Mouse (Mus musculus) left cerebral cortex, adult 2 months (tissue): ENCODE data around the gene Cbx4. TPM values are rescaled to one million over a fixed set of nuclear protein-coding genes. Genes with fewer than 3 reads are reported as not detected.
A peak's percentile ranks its signal among the peaks of the same experiment; 100 is the strongest.

Experiments
- DNase-seq, 2 experiments: peaks; one replicate each; pipeline ENCODE4 v3.0.0; 2021 to 2022; ENCODE audit warnings: low spot score in 2 of 2, mixed read lengths in 1 of 2; ENCODE audit errors: extremely low spot score in 1 of 2
- H3K27ac ChIP-seq: fragments of 200-600 bp; 2 replicates; pipeline ENCODE4 v1.8.1; 2022
- H3K4me3 ChIP-seq: fragments of 200-600 bp; 2 replicates; pipeline ENCODE4 v1.8.1; 2022
- CTCF ChIP-seq: fragments of 200-600 bp; IDR thresholded peaks from 2 replicates; pipeline ENCODE4 v1.8.1; 2022; ENCODE audit warnings: antibody characterized with exemption, mild to moderate bottlenecking, moderate library complexity
- intact Hi-C: fragments of 180-260 bp; cut with DNase I; formaldehyde crosslinking; loops from one replicate; pipeline ENCODE4 v1.15.1; 2025
- total RNA-seq, 2 experiments: library from RNA; stranded (reverse); gene quantifications; 2 replicates each; pipeline ENCODE4 v1.2.3; 2021

The Cbx4 gene
- total RNA-seq, 2 experiments from 2014 or later: 51.4 to 54.3 TPM

DNA sequence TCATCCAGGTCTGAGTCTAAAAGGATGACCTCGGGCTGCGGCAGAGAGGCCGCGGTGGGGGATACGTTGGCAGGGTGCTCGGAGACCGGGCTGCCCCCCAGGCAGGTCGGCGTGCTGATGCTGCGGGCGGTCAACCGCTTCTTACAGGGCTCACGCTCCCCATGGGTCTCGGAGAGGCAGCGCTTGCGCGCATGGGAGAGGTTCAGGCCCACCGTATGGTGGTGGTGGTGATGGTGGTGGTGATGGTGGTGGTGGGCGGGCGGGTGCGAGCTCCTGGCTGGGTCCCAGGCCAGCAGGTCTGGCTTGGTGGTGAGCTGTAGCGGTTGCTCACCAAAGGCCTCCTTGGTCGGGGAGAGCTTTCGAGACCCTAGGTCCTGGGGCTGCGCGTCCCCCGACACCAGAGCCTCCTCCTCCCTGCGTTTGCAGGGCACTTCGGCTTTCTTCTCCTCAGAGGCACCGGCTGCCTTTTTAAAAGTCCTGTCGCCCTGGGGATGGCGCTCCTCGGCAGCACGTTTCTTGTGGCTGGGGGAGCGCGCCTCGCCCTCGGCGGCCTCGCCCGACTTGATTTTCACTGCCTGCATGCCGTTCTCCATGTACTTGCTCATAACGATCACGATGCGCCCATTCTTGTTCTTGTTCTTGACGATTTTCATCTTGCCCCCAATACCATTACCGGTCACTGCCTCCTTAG is 4.7 kb downstream of the Cbx4 start:
- Histone ChIP-seq H3K27ac (no peak overlapping the region), H3K4me3 (no peak overlapping the region)
- TF ChIP-seq CTCF: no peak
- no peak for DNase-seq
- intact Hi-C loops: no loop called here

DNA sequence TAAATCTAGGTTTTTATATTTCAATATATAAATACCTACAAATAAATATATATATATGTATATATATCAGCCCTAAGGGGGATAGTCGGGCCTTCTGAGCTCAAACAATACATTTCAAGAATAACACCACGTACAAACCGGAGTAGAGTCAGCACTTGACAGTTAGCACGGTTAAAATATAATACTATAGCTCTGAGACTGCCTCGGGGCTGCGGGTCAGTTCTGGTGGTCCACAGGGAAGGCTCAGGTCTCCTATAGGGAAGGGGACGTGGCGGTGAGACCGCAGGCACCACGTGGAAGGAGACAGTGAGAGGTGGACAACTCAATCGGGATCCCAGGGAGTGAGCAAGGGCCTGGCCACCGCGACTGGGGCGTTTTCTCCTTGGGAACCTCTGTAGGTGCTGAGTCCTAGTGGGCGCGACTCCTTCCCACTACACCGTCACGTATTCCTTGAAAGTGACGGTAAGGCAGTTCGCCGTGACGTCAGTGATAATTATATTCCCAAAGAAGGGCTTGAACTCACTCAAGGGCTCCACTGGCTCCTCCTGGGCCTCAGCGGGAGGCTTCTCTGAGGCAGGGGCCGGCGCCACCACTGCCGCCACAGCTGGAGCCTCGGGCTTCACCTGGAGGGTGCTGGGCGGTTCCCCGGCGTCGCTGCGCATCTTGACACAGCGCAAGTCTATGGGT is 5.4 kb downstream of the Cbx4 start:
- DNase-seq: no peak
- H3K4me3 ChIP-seq: no peak overlapping the region
- H3K27ac ChIP-seq: no peak overlapping the region
- no peak for TF ChIP-seq CTCF
- intact Hi-C loops: no loop called here

DNA sequence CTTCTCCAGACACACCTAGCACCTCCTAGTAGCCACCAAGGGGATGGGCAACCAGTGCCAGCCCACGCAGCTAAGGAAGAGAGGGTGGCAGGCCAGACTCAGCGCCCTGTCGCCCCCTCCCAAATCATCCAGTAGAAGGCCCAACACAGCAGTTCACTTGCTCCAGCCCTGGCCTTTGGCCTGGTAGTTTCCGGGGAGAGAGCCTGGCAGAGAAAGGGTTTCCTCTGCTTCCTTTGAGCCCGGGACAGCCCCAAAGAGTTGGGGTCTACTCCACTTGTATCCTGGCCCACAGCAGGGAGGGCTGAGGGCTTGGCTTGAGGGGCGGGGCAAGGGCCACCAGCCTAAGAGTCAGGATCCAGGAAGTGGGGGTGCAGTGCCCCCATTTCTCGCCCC is 6.6 kb downstream of the Cbx4 start:
- intact Hi-C loops: no loop called here
- H3K4me3 ChIP-seq: peak overlapping the region; percentile 23; the same call in 1 of the 2 replicates
- no peak for TF ChIP-seq CTCF

DNA sequence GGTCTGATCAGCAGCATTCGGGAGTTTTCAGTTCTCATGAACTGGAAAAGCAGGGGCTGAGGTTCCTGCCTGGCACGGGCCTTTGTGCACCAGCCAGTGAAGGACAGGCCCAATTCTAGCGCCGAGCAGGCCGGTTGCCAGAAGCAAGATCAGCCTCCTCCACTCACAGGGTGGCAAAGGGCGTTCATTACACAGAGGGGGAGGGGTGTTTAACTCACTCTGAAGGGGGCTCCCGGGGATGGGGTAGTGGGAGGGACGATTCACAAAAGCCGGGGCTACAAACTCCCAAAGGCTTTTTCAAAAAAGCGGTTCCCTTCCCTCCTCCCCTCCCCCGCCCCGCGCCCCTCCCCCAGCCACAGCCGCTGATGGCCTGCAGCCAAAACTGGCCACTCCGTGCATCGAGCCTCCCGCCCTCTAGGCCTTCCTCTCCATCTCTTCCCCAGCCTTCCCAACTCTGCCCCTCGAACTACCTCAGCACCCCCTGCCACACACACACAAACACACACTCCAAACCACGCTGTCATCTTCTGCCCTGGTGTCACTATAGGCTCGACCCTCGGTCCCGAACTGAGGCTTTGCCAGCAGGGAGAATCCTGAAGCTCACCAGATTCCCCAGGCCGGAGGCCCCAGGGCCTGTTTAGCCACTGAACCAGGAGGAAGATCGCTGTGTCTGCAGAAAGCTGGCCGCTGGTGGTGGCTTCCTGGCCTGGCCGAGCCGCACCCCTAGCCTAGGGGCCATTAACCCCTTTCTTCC is 7.2 kb downstream of the Cbx4 start:
- H3K4me3 ChIP-seq: peak overlapping the region; percentile 23; the same call in 1 of the 2 replicates
- peak overlapping the region; percentile 60; the same call in 1 of the 2 replicates for H3K27ac ChIP-seq
- intact Hi-C loops: no loop called here
- no peak for TF ChIP-seq CTCF
- DNase-seq: peak in 1 of 2 experiments; percentile 55

More for the DNA sequence above, 6.6 kb downstream of the Cbx4 start:
- peak overlapping the region; percentile 60; the same call in 1 of the 2 replicates for H3K27ac ChIP-seq
- no peak for DNase-seq

DNA sequence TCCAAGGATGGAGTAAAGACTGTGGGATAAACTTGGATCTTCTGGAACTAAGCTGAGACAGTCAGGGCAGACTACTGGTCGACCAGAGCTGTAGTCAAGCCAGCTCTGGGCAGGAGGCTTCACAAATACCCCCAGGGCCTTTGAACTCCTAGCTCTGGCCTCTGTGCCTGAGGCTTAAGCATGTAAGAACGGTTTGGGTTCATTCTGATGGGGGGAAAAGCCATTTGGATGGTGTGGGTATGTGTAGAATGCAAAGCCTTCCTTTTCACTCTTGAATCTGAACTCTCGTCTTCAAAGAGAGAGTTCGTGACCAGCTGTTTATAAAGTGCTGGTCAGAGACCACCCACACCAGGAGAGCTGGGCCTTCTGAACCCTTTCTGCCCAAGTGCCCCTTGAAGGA is 8.3 kb downstream of the Cbx4 start:
- no peak overlapping the region for H3K4me3 ChIP-seq
- DNase-seq: no peak
- no peak overlapping the region for H3K27ac ChIP-seq
- intact Hi-C loops: no loop called here
- no peak for TF ChIP-seq CTCF

DNA sequence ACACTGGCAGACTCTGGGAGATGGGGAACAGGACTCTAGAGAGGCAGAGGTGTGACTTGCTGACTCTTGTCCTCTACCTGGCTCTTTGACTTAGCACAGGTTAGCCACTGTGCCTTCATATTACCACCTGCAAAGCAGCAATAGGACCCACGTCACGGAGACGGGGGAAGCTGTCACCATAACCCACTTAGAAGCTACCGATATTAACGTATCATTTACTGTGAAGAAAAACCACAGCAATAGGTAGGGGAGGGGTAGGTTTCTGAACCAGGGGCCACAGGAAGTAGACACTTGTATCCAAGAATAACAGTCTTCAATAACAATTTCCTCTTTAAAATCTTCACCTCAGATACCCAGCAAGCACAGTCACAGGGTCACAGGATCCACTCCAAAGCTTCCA is 10.2 kb downstream of the Cbx4 start:
- intact Hi-C loops: no loop called here
- no peak overlapping the region for H3K27ac ChIP-seq
- no peak for DNase-seq
- TF ChIP-seq CTCF: no peak
- no peak overlapping the region for H3K4me3 ChIP-seq

DNA sequence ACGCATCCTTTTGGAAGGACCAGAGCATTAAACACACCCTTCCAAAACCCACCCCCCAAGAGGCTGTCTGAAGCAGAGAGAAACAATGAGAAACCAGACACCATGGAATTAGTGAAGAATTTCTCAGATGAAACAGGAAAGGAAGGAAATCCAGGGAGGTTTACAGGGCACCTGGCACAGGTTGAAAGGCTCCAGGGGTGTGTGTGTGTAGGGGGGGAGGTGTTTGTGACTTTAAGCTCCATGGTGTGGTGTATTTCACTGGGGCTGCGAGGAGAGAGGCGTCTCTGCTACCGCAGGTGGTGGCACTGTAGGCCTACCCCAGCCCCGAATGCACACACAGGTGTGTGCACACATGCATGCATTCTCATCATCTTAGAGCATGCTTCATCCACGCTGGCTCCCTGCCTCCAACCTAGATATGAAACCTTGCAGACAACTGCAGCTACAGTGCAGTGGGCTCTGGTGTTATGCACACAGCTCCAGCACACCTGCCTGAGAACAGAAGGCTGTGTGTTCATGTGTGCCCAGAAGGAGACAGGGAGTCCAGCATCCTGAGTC is 12.1 kb downstream of the Cbx4 start:
- Histone ChIP-seq H3K4me3 (no peak overlapping the region), H3K27ac (no peak overlapping the region)
- TF ChIP-seq CTCF: no peak
- no peak for DNase-seq
- intact Hi-C loops: no loop called here

DNA sequence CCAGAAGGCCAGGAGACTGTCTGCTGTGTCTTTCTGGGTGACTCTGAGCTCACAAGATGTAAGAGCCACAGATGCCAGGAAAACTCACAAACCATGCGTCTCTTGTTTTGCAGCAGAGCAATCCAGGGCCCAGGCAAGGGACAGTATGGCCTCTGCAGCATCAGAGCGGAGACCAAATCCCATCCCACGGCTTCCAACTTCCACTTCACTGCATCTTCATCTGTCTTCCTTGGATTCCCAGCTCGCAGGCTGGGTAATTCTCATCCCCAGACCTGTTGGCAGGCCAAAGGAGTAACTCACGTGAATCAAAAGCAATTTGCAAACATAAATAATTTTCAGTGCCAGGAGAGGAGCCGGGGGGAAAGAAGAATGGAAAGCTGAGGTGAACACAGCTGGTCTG is 13.0 kb downstream of the Cbx4 start:
- intact Hi-C loops: no loop called here
- TF ChIP-seq CTCF: no peak
- no peak for DNase-seq
- Histone ChIP-seq H3K27ac (no peak overlapping the region), H3K4me3 (no peak overlapping the region)

DNA sequence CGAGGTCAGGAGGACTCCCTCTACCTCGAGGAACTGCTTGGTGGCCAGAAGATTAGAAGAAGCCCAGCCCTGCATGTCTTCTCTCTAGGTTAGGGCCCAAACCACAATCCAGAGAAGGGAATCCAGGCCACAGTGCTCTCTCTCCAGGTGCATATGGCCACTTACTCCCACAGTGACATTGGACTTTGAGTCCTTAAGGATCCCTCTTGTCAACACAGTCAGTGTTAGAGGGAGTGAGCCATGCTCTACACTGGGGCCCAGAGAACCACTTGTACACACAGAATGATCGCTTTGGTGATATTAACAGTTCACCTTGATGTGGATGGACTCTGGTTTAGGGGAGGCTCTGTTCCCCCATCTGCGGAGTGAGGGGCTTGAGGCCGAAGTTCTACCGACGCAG is 13.8 kb downstream of the Cbx4 start:
- Histone ChIP-seq H3K4me3 (no peak overlapping the region), H3K27ac (no peak overlapping the region)
- DNase-seq: no peak
- intact Hi-C loops: no loop called here
- TF ChIP-seq CTCF: no peak

DNA sequence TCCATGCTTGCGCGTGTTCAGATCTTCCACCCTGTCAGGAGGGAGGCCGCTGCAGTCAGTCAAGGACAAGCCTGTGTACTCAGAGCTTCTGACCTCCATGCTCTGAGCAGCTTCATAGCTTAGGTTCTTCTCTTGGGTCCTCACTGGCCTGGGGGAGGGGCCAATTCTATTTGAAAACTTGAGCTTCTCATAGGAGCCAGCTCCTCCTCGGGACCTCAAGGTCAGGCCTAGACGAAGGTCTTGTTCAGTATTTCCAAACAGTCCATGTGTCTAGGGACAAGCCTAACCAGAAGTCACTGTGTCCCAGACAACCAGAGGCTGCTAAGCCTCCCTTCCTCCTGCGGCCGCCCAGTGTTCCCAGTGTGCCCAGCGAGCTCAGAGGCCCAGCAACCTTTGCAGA is 19.2 kb downstream of the Cbx4 start:
- no peak for DNase-seq
- no peak for TF ChIP-seq CTCF
- Histone ChIP-seq H3K27ac (no peak overlapping the region), H3K4me3 (no peak overlapping the region)
- intact Hi-C loops: no loop called here

DNA sequence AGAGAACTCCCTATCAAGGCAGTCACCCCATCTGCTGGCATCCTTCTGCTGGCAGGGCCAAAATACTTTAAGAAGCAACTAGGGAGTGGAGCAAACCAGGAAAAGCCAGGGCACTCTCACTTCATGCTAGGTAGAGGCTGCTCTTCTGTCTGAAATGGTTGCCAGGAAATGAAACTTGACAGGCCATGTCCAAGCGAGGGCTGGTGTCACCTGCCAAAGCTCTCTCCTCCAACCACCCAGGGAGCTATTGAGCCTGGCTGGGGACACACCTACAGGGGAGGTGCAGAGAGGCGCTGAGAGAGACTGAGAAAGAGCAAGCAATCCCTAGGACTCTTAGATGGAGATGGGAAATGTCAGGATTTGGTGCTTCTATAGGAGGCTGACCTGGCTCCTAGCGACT is 26.8 kb downstream of the Cbx4 start:
- Histone ChIP-seq H3K27ac (no peak overlapping the region), H3K4me3 (no peak overlapping the region)
- TF ChIP-seq CTCF: no peak
- intact Hi-C loops: no loop called here
- no peak for DNase-seq
